Mouse (Mus musculus): ENCODE results near the gene Ncoa7. TPM values are rescaled to one million over a fixed set of nuclear protein-coding genes. Genes with fewer than 3 reads are reported as not detected.

The Ncoa7 gene
- polyA plus RNA-seq, 1 experiment from 2014 or later: 10.6 TPM

DNA sequence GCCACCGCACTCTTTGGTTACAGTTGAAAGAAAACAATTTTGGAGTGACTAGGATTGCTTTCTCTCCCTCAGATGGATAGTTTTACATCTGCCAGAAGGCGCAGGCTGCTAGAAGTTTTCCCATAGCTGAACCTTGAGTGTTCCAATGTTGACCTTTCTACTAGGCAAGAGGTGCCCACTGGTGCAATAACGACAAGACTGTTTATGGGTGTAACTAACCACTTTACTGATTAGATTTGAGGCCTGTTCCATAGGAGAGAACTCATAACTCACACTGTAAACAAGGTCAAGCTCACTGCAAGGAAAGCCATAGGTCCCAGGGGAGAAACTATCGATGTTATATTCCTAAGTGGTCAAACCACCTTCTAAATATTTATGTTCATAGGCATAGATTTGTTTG, 119.7 kb downstream of the Ncoa7 start:
- H3K4me1 ChIP-seq (ENCODE audit: control insufficient read depth, insufficient read depth, low read length): no peaks in the 10 kb centered on the region
- H3K9ac ChIP-seq (ENCODE audit: low read depth, low read length): no peak overlapping the region
- WGBS: 90% methylated on average over 4 of the region's 4 CpGs
- H3K27ac ChIP-seq (replicated peaks; ENCODE audit: low read depth, low read length): no peak overlapping the region
- DNase-seq (ENCODE audit: low spot score) (no peak), ATAC-seq (ENCODE audit: low read depth) (no peak)
- no peaks in the 10 kb centered on the region for H3K36me3 ChIP-seq (ENCODE audit: control insufficient read depth, insufficient read depth, low read length)
- no peaks in the 10 kb centered on the region for H3K9me3 ChIP-seq (ENCODE audit: control insufficient read depth, low read length)
- H3K4me2 ChIP-seq (ENCODE audit: low read depth, low read length): no peak overlapping the region
- no peak overlapping the region for H3K4me3 ChIP-seq (ENCODE audit: low read depth, low read length)
- H3K27me3 ChIP-seq (replicated peaks; ENCODE audit: control insufficient read depth, insufficient read depth, low read length): no peaks in the 10 kb centered on the region

DNA sequence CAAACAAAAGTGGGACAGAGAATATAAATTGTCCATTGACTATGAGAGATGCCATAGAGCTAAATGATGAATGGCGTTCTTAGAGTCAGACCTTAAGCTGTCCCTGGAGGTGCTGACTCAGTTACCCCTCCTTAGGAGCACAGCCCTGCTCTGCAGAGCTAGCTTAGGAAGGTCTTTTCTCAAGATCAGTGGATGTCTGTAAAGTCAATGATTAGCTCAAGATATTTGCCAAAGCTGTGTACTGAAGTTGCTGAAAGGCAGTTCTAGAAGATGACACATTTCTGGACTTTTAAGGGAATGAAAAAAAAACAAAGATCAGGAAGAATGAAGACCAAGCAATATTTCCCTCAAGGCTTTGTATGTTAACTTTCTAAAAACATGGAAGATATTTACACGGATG, 123.4 kb downstream of the Ncoa7 start:
- H3K4me1 ChIP-seq (ENCODE audit: control insufficient read depth, insufficient read depth, low read length): no peaks in the 10 kb centered on the region
- no peaks in the 10 kb centered on the region for H3K27me3 ChIP-seq (replicated peaks; ENCODE audit: control insufficient read depth, insufficient read depth, low read length)
- H3K27ac ChIP-seq (replicated peaks; ENCODE audit: low read depth, low read length): no peak overlapping the region
- H3K36me3 ChIP-seq (ENCODE audit: control insufficient read depth, insufficient read depth, low read length): no peaks in the 10 kb centered on the region
- 95% methylated on average over 2 of the region's 2 CpGs for WGBS
- H3K9ac ChIP-seq (ENCODE audit: low read depth, low read length): no peak overlapping the region
- no peak for ATAC-seq (ENCODE audit: low read depth)
- no peak for DNase-seq (ENCODE audit: low spot score)
- no peak overlapping the region for H3K4me3 ChIP-seq (ENCODE audit: low read depth, low read length)
- H3K4me2 ChIP-seq (ENCODE audit: low read depth, low read length): no peak overlapping the region
- no peaks in the 10 kb centered on the region for H3K9me3 ChIP-seq (ENCODE audit: control insufficient read depth, low read length)

DNA sequence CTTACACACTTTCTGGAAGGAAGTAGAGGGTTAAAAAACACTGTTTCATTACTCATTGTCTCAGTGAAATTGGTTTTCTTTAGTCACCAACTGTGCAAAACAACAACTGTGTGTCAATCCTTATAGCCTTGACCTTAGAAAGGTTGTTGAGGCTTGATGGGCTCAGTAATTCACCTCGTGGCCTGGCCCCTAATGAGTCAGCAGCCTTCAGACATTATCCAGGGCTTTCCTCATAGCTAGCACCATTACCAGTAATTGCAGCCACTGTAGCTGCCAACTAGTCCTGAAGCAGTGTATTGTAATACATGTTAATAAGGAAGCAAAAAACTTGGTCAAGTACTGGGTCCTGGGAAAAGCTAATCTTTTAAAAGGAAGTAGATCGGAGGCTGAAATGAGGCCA, 125.1 kb downstream of the Ncoa7 start:
- Histone ChIP-seq H3K27ac (replicated peaks; ENCODE audit: low read depth, low read length) (no peak overlapping the region), H3K27me3 (replicated peaks; ENCODE audit: control insufficient read depth, insufficient read depth, low read length) (no peaks in the 10 kb centered on the region), H3K4me3 (ENCODE audit: low read depth, low read length) (no peak overlapping the region), H3K9ac (ENCODE audit: low read depth, low read length) (no peak overlapping the region), H3K9me3 (ENCODE audit: control insufficient read depth, low read length) (no peaks in the 10 kb centered on the region), H3K4me1 (ENCODE audit: control insufficient read depth, insufficient read depth, low read length) (no peaks in the 10 kb centered on the region), H3K36me3 (ENCODE audit: control insufficient read depth, insufficient read depth, low read length) (no peaks in the 10 kb centered on the region), H3K4me2 (ENCODE audit: low read depth, low read length) (no peak overlapping the region)
- whole genome bisulfite sequencing: 75% methylated on average over 2 of the region's 2 CpGs
- no peak for DNase-seq (ENCODE audit: low spot score)
- no peak for ATAC-seq (ENCODE audit: low read depth)

DNA sequence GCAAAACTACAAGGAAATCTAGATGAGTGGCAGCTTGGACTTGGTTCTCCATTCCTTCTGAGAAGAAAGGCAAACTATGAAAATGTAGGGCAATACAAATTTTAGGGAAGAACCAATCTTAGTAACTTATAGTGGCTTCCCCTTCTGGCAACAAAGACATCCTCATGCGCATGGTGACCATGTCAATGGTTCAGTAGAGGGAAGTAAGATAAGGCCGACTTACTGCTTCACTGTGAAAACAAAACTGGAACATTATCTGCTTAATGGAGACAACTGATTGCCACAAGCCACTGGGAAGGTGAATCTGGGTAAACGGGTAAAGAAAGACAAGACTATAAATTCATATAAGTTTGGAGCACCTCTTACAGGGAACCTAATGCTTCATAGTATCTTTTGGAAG, 128.3 kb downstream of the Ncoa7 start:
- no peak overlapping the region for H3K9ac ChIP-seq (ENCODE audit: low read depth, low read length)
- no peak for ATAC-seq (ENCODE audit: low read depth)

DNA sequence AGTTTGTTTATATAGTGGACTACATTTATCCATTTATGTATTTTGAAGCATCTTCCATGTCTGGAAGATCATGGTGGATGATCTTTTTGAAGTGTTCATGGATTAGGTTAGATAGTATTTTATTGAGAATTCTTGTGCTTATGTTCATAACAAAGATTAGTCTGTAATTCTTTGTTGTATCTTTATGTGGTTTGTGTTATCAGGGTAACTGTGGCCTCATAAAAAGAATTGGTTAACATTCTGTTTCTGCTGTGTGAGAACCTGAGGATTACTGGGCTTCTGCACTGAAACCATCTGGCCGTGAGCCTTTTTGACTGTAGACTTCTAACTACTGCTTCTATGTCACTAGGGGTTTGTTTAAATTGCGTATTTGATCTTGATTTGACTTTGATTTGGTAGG, 136.5 kb downstream of the Ncoa7 start:
- DNase-seq (ENCODE audit: low spot score) (no peak), ATAC-seq (ENCODE audit: low read depth) (no peak)
- no peak overlapping the region for H3K4me2 ChIP-seq (ENCODE audit: low read depth, low read length)
- H3K36me3 ChIP-seq (ENCODE audit: control insufficient read depth, insufficient read depth, low read length): peaks cover 11% of the 10 kb centered on the region; the same call in 1 of the 2 replicates
- H3K9ac ChIP-seq (ENCODE audit: low read depth, low read length): no peak overlapping the region
- WGBS: 90% methylated on average over 2 of the region's 2 CpGs
- H3K9me3 ChIP-seq (ENCODE audit: control insufficient read depth, low read length): no peaks in the 10 kb centered on the region
- H3K4me1 ChIP-seq (ENCODE audit: control insufficient read depth, insufficient read depth, low read length): no peaks in the 10 kb centered on the region
- H3K27me3 ChIP-seq (replicated peaks; ENCODE audit: control insufficient read depth, insufficient read depth, low read length): no peaks in the 10 kb centered on the region
- H3K4me3 ChIP-seq (ENCODE audit: low read depth, low read length): no peak overlapping the region
- H3K27ac ChIP-seq (replicated peaks; ENCODE audit: low read depth, low read length): no peak overlapping the region

More for the DNA sequence above, 128.3 kb downstream of the Ncoa7 start:
- 88% methylated on average over 3 of the region's 3 CpGs for WGBS
- Histone ChIP-seq H3K36me3 (ENCODE audit: control insufficient read depth, insufficient read depth, low read length) (0 out of 2 replicates have a peak, but pooled peaks cover 6% of the 10 kb centered on the region), H3K4me3 (ENCODE audit: low read depth, low read length) (no peak overlapping the region), H3K4me1 (ENCODE audit: control insufficient read depth, insufficient read depth, low read length) (no peaks in the 10 kb centered on the region), H3K9me3 (ENCODE audit: control insufficient read depth, low read length) (no peaks in the 10 kb centered on the region), H3K27ac (replicated peaks; ENCODE audit: low read depth, low read length) (no peak overlapping the region), H3K27me3 (replicated peaks; ENCODE audit: control insufficient read depth, insufficient read depth, low read length) (no peaks in the 10 kb centered on the region), H3K4me2 (ENCODE audit: low read depth, low read length) (no peak overlapping the region)
- DNase-seq (ENCODE audit: low spot score): no peak

DNA sequence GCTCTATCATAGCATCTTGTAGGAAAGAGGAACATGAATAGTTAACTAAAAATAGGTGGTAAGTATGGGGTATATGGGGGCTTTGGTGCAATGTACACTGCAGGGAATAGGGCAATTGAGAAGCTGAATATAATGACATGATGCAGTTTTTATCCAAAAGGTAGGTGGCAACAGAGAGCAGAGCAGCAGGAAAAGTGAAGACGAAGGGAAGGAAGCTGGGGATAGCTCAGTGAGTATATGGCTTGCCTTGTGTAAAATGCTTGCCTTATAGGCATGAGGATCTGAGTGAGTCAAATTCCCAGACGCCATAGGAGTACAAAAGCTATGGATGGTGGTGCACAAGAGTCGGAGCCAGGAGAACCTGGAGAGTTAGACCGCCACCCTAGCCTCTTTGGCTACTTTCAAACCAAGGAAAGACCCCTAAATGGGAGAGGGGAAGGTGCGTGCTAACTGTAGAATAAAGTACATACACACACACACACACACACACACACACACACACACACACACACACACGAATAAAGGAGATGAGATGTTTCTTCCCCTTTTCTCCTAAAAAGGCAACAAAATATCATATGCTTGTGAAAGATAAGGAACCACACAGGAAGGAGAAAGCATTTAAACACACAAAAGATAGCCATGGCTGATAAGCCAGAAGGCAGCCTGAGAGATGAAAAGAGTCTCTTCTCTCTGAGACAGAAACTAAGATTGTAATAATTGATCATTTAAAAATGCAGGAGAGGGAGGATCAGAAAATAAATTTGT, 142.4 kb downstream of the Ncoa7 start:
- H3K4me2 ChIP-seq (ENCODE audit: low read depth, low read length): no peak overlapping the region
- no peaks in the 10 kb centered on the region for H3K27me3 ChIP-seq (replicated peaks; ENCODE audit: control insufficient read depth, insufficient read depth, low read length)
- no peak overlapping the region for H3K27ac ChIP-seq (replicated peaks; ENCODE audit: low read depth, low read length)
- DNase-seq (ENCODE audit: low spot score) (no peak), ATAC-seq (ENCODE audit: low read depth) (no peak)
- H3K4me3 ChIP-seq (ENCODE audit: low read depth, low read length): no peak overlapping the region
- WGBS: 86% methylated on average over 6 of the region's 6 CpGs
- no peak overlapping the region for H3K9ac ChIP-seq (ENCODE audit: low read depth, low read length)
- peaks cover 17% of the 10 kb centered on the region; the same call in 1 of the 2 replicates for H3K36me3 ChIP-seq (ENCODE audit: control insufficient read depth, insufficient read depth, low read length)
- H3K4me1 ChIP-seq (ENCODE audit: control insufficient read depth, insufficient read depth, low read length): no peaks in the 10 kb centered on the region
- no peaks in the 10 kb centered on the region for H3K9me3 ChIP-seq (ENCODE audit: control insufficient read depth, low read length)

DNA sequence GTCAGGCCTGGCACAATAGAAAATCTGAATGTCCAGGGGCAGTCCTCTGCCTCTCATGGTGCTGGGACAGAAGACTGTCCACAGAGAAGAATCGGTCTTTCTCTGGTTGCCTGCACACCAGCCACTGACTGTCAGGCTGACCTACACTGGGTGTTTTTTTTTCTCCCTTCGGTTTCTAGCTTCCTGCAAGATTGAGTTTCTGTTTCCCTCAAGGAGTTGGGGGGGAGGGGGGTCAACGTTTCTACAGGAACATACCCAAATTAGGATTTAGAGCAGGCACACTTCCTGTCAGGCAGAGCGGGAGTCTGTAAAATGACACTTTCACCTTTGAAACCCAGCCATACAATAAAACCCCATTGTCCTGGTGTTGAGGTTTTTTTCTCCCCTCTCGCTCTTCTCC, 147.5 kb downstream of the Ncoa7 start:
- H3K9ac ChIP-seq (ENCODE audit: low read depth, low read length): peak overlapping the region; percentile 58
- ATAC-seq (ENCODE audit: low read depth): peak; percentile 50; the same call in 1 of the 2 replicates
- 10% methylated on average over 5 of the region's 5 CpGs for WGBS

DNA sequence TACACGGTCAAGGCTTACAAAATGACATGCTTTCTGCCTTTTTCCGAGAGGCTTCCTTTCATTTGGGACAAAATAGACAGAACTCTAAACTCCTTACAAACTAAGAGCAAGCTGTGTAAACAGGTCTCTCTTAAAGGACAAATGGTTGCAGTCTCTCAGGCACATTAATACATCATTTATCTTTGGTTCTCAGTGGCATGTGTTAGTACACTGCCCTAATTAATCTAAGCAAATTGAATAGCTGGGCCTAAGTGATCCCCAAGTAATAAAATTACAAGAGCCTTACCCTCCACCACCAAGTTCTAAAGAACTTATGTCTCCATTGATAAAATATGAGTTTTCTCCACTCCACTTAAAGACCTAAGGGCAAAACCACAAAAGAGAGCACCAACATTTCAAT, 155.4 kb downstream of the Ncoa7 start:
- DNase-seq (ENCODE audit: low spot score) (no peak), ATAC-seq (ENCODE audit: low read depth) (no peak)
- H3K27me3 ChIP-seq (replicated peaks; ENCODE audit: control insufficient read depth, insufficient read depth, low read length): no peaks in the 10 kb centered on the region
- H3K27ac ChIP-seq (replicated peaks; ENCODE audit: low read depth, low read length): no peak overlapping the region
- no peak overlapping the region for H3K4me2 ChIP-seq (ENCODE audit: low read depth, low read length)
- no peak overlapping the region for H3K4me3 ChIP-seq (ENCODE audit: low read depth, low read length)
- no peaks in the 10 kb centered on the region for H3K9me3 ChIP-seq (ENCODE audit: control insufficient read depth, low read length)
- H3K36me3 ChIP-seq (ENCODE audit: control insufficient read depth, insufficient read depth, low read length): peaks cover 16% of the 10 kb centered on the region; the same call in 1 of the 2 replicates
- no peak overlapping the region for H3K9ac ChIP-seq (ENCODE audit: low read depth, low read length)
- 62% methylated on average over 2 of the region's 2 CpGs for WGBS
- H3K4me1 ChIP-seq (ENCODE audit: control insufficient read depth, insufficient read depth, low read length): no peaks in the 10 kb centered on the region

More for the DNA sequence above, 147.5 kb downstream of the Ncoa7 start:
- no peaks in the 10 kb centered on the region for H3K4me1 ChIP-seq (ENCODE audit: control insufficient read depth, insufficient read depth, low read length)
- no peaks in the 10 kb centered on the region for H3K9me3 ChIP-seq (ENCODE audit: control insufficient read depth, low read length)
- DNase-seq (ENCODE audit: low spot score): peak; percentile 77
- peak overlapping the region; percentile 53 for H3K4me2 ChIP-seq (ENCODE audit: low read depth, low read length)
- H3K27me3 ChIP-seq (replicated peaks; ENCODE audit: control insufficient read depth, insufficient read depth, low read length): no peaks in the 10 kb centered on the region
- H3K27ac ChIP-seq (replicated peaks; ENCODE audit: low read depth, low read length): peak overlapping the region; percentile 21; the same call in 1 of the 2 replicates
- H3K36me3 ChIP-seq (ENCODE audit: control insufficient read depth, insufficient read depth, low read length): peaks cover 13% of the 10 kb centered on the region; the same call in 1 of the 2 replicates
- H3K4me3 ChIP-seq (ENCODE audit: low read depth, low read length): peak overlapping the region; percentile 32

DNA sequence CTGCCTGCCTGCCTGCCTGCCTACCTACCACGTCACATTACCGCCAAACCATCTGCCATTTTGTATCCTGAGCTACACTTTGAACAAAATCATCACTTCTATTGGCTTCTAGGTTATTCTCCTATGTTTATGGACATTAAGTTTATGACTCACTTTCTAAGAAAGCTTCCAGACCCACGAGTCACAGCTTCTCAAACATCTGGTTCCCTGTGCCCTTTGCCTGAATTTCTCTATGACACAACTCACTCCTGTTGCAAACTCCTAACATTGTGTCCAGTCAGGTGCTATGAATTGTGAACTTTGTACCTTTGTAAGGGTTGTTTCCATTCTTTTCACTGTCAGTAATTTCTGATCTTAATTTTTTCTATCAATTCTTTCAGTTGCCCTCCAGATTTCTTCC, 164.9 kb downstream of the Ncoa7 start:
- ATAC-seq (ENCODE audit: low read depth): no peak
- Histone ChIP-seq H3K4me1 (ENCODE audit: control insufficient read depth, insufficient read depth, low read length) (no peaks in the 10 kb centered on the region), H3K4me3 (ENCODE audit: low read depth, low read length) (no peak overlapping the region), H3K36me3 (ENCODE audit: control insufficient read depth, insufficient read depth, low read length) (no peaks in the 10 kb centered on the region), H3K9ac (ENCODE audit: low read depth, low read length) (no peak overlapping the region), H3K27ac (replicated peaks; ENCODE audit: low read depth, low read length) (no peak overlapping the region), H3K27me3 (replicated peaks; ENCODE audit: control insufficient read depth, insufficient read depth, low read length) (no peaks in the 10 kb centered on the region), H3K9me3 (ENCODE audit: control insufficient read depth, low read length) (no peaks in the 10 kb centered on the region), H3K4me2 (ENCODE audit: low read depth, low read length) (no peak overlapping the region)
- no peak for DNase-seq (ENCODE audit: low spot score)
- WGBS: 78% methylated on average over 3 of the region's 3 CpGs

Data from embryonic facial prominence, embryonic 14.5 days (tissue).